Mouse (Mus musculus) midbrain, embryonic 15.5 days (tissue): ENCODE data around the gene Miga1. TPM values are rescaled to one million over a fixed set of nuclear protein-coding genes. Genes with fewer than 3 reads are reported as not detected.

Source experiments
- ATAC-seq: fragments of 200-750 bp; cut with Nextera tagmentation; replicated peaks from 2 replicates; pipeline ENCODE4 v1.8.0; 2017; ENCODE audit warnings: moderate TSS enrichment
- H3K27ac ChIP-seq: fragments of 300-500 bp; sonication (generic); 2 replicates; pipeline ENCODE4 v1.5.1; 2015; ENCODE audit warnings: mild to moderate bottlenecking, inconsistent platforms
- H3K27me3 ChIP-seq: fragments of 300-500 bp; sonication (generic); replicated peaks from 2 replicates; pipeline ENCODE4 v1.6.1; 2015; ENCODE audit warnings: inconsistent platforms
- H3K36me3 ChIP-seq: fragments of 300-500 bp; sonication (generic); replicated peaks from 2 replicates; pipeline ENCODE4 v1.6.1; 2015; ENCODE audit warnings: inconsistent platforms
- H3K4me1 ChIP-seq: fragments of 300-500 bp; sonication (generic); 2 replicates; pipeline ENCODE4 v1.6.1; 2015; ENCODE audit warnings: inconsistent platforms
- H3K4me2 ChIP-seq: fragments of 300-500 bp; sonication (generic); 2 replicates; pipeline ENCODE4 v1.6.1; 2015; ENCODE audit warnings: inconsistent platforms, mild to moderate bottlenecking, moderate library complexity
- H3K4me3 ChIP-seq: fragments of 300-500 bp; sonication (generic); 2 replicates; pipeline ENCODE4 v1.5.1; 2015; ENCODE audit warnings: mild to moderate bottlenecking, inconsistent platforms
- H3K9ac ChIP-seq: fragments of 300-500 bp; sonication (generic); 2 replicates; pipeline ENCODE4 v1.6.1; 2015; ENCODE audit warnings: mild to moderate bottlenecking, inconsistent platforms
- H3K9me3 ChIP-seq: fragments of 300-500 bp; sonication (generic); 2 replicates; pipeline ENCODE4 v1.6.1; 2016; ENCODE audit warnings: inconsistent platforms
- WGBS: fragments of 180-500 bp; shearing (Covaris S2); methylation state at CpG from one replicate; pipeline ENCODE4 v1.1.7; 2015; ENCODE audit warnings: mixed read lengths; 5-methylcytosine and 5-hydroxymethylcytosine counted together
- polyA plus RNA-seq: library from polyadenylated mRNA; unstranded; fragments of >200 nt; fragmentation: Nextera tagmentation; extraction: Ambion mirVana; gene quantifications from 2 replicates; pipeline ENCODE4 v1.2.1, GENCODE M21; 2015

Gene Miga1
- polyA plus RNA-seq, 1 experiment from 2014 or later = 19.1 TPM

- no peak for ATAC-seq
- H3K36me3 ChIP-seq = peaks cover 5% of the 10 kb centered on the region; the same call in 1 of the 2 replicates
Measured at GRCm38 (mm10) chr3:152294400-152294799, 45.8 kb downstream of the Miga1 start.

GRCm38 (mm10) chr3:152293530-152294181 is 46.6 kb downstream of the Miga1 start:
- Histone ChIP-seq H3K4me3 (no peak overlapping the region), H3K27ac (no peak overlapping the region), H3K4me1 (no peaks in the 10 kb centered on the region), H3K9ac (no peak overlapping the region), H3K9me3 (no peaks in the 10 kb centered on the region), H3K4me2 (no peak overlapping the region), H3K27me3 (no peaks in the 10 kb centered on the region), H3K36me3 (peaks cover 9% of the 10 kb centered on the region; the same call in 1 of the 2 replicates)
- ATAC-seq = no peak
- WGBS = 91% methylated on average over 13 of the region's 13 CpGs

More at GRCm38 (mm10) chr3:152294400-152294799, 45.8 kb downstream of the Miga1 start:
- no peak overlapping the region for H3K4me3 ChIP-seq
- H3K27me3 ChIP-seq = no peaks in the 10 kb centered on the region
- H3K4me1 ChIP-seq = no peaks in the 10 kb centered on the region
- no peak overlapping the region for H3K27ac ChIP-seq
- no peaks in the 10 kb centered on the region for H3K9me3 ChIP-seq
- 79% methylated on average over 3 of the region's 3 CpGs for WGBS
- H3K4me2 ChIP-seq = no peak overlapping the region
- H3K9ac ChIP-seq = no peak overlapping the region

GRCm38 (mm10) chr3:152291895-152292294 is 48.3 kb downstream of the Miga1 start:
- WGBS = 87% methylated on average over 6 of the region's 6 CpGs
- H3K4me2 ChIP-seq = no peak overlapping the region
- H3K9me3 ChIP-seq = no peaks in the 10 kb centered on the region
- H3K27ac ChIP-seq = no peak overlapping the region
- no peaks in the 10 kb centered on the region for H3K4me1 ChIP-seq
- no peak overlapping the region for H3K4me3 ChIP-seq
- no peak overlapping the region for H3K9ac ChIP-seq
- peaks cover 12% of the 10 kb centered on the region; the same call in 1 of the 2 replicates for H3K36me3 ChIP-seq
- ATAC-seq = no peak
- H3K27me3 ChIP-seq = no peaks in the 10 kb centered on the region

GRCm38 (mm10) chr3:152290175-152290798 is 49.9 kb downstream of the Miga1 start:
- no peak overlapping the region for H3K4me3 ChIP-seq
- H3K9me3 ChIP-seq = no peaks in the 10 kb centered on the region
- ATAC-seq = no peak
- 91% methylated on average over 17 of the region's 17 CpGs for WGBS
- H3K4me1 ChIP-seq = no peaks in the 10 kb centered on the region
- H3K36me3 ChIP-seq = peaks cover 24% of the 10 kb centered on the region; the same call in 1 of the 2 replicates
- H3K4me2 ChIP-seq = no peak overlapping the region
- no peak overlapping the region for H3K27ac ChIP-seq
- no peak overlapping the region for H3K9ac ChIP-seq
- H3K27me3 ChIP-seq = no peaks in the 10 kb centered on the region

GRCm38 (mm10) chr3:152288740-152289139 is 51.5 kb downstream of the Miga1 start:
- H3K9ac ChIP-seq = no peak overlapping the region
- H3K27me3 ChIP-seq = no peaks in the 10 kb centered on the region
- H3K4me2 ChIP-seq = no peak overlapping the region
- no peak overlapping the region for H3K27ac ChIP-seq
- H3K9me3 ChIP-seq = no peaks in the 10 kb centered on the region
- ATAC-seq = no peak
- WGBS = 82% methylated on average over 4 of the region's 4 CpGs
- no peak overlapping the region for H3K4me3 ChIP-seq
- no peaks in the 10 kb centered on the region for H3K4me1 ChIP-seq
- H3K36me3 ChIP-seq = peaks cover 32% of the 10 kb centered on the region; the same call in 1 of the 2 replicates

GRCm38 (mm10) chr3:152288276-152288675 is 51.9 kb downstream of the Miga1 start:
- H3K4me2 ChIP-seq = no peak overlapping the region
- H3K4me3 ChIP-seq = no peak overlapping the region
- 90% methylated on average over 5 of the region's 5 CpGs for WGBS
- no peak overlapping the region for H3K27ac ChIP-seq
- H3K36me3 ChIP-seq = peaks cover 37% of the 10 kb centered on the region; the same call in 1 of the 2 replicates
- ATAC-seq = no peak
- no peaks in the 10 kb centered on the region for H3K27me3 ChIP-seq
- H3K4me1 ChIP-seq = no peaks in the 10 kb centered on the region
- H3K9ac ChIP-seq = no peak overlapping the region
- no peaks in the 10 kb centered on the region for H3K9me3 ChIP-seq

- 83% methylated on average over 9 of the region's 9 CpGs for WGBS
- H3K4me2 ChIP-seq = no peak overlapping the region
- no peaks in the 10 kb centered on the region for H3K4me1 ChIP-seq
- no peak overlapping the region for H3K4me3 ChIP-seq
- no peak for ATAC-seq
- no peaks in the 10 kb centered on the region for H3K9me3 ChIP-seq
- no peak overlapping the region for H3K9ac ChIP-seq
- H3K27ac ChIP-seq = no peak overlapping the region
- H3K36me3 ChIP-seq = peaks cover 41% of the 10 kb centered on the region; the same call in 1 of the 2 replicates
- no peaks in the 10 kb centered on the region for H3K27me3 ChIP-seq
Measured at GRCm38 (mm10) chr3:152287810-152288209, 52.4 kb downstream of the Miga1 start.

- Histone ChIP-seq H3K36me3 (peaks cover 47% of the 10 kb centered on the region; the same call in 1 of the 2 replicates), H3K4me3 (no peak overlapping the region), H3K27me3 (no peaks in the 10 kb centered on the region), H3K9ac (no peak overlapping the region), H3K27ac (no peak overlapping the region), H3K4me2 (no peak overlapping the region), H3K9me3 (no peaks in the 10 kb centered on the region), H3K4me1 (no peaks in the 10 kb centered on the region)
- 95% methylated on average over 5 of the region's 5 CpGs for WGBS
- ATAC-seq = no peak
Measured at GRCm38 (mm10) chr3:152284759-152285158, 55.4 kb downstream of the Miga1 start.

GRCm38 (mm10) chr3:152284306-152284705 is 55.9 kb downstream of the Miga1 start:
- 100% methylated on average over 1 of the region's 1 CpGs for WGBS
- Histone ChIP-seq H3K9ac (no peak overlapping the region), H3K27me3 (no peaks in the 10 kb centered on the region), H3K4me3 (no peak overlapping the region), H3K9me3 (no peaks in the 10 kb centered on the region), H3K27ac (no peak overlapping the region), H3K4me2 (no peak overlapping the region), H3K36me3 (peaks cover 47% of the 10 kb centered on the region; the same call in 1 of the 2 replicates), H3K4me1 (no peaks in the 10 kb centered on the region)
- ATAC-seq = no peak

GRCm38 (mm10) chr3:152282126-152282525 is 58.1 kb downstream of the Miga1 start:
- Histone ChIP-seq H3K4me2 (no peak overlapping the region), H3K27me3 (no peaks in the 10 kb centered on the region), H3K27ac (no peak overlapping the region), H3K9ac (no peak overlapping the region), H3K4me1 (no peaks in the 10 kb centered on the region), H3K36me3 (peaks cover 41% of the 10 kb centered on the region; the same call in 1 of the 2 replicates), H3K4me3 (no peak overlapping the region), H3K9me3 (no peaks in the 10 kb centered on the region)
- ATAC-seq = no peak
- WGBS = 50% methylated on average over 3 of the region's 3 CpGs

- H3K27ac ChIP-seq = no peak overlapping the region
- WGBS = 80% methylated on average over 2 of the region's 2 CpGs
- H3K4me2 ChIP-seq = no peak overlapping the region
- H3K36me3 ChIP-seq = peaks cover 21% of the 10 kb centered on the region; the same call in 1 of the 2 replicates
- ATAC-seq = no peak
- no peaks in the 10 kb centered on the region for H3K9me3 ChIP-seq
- no peaks in the 10 kb centered on the region for H3K4me1 ChIP-seq
- H3K27me3 ChIP-seq = no peaks in the 10 kb centered on the region
- no peak overlapping the region for H3K4me3 ChIP-seq
- no peak overlapping the region for H3K9ac ChIP-seq
Measured at GRCm38 (mm10) chr3:152278431-152278830, 61.8 kb downstream of the Miga1 start.

- no peak overlapping the region for H3K9ac ChIP-seq
- H3K4me1 ChIP-seq = no peaks in the 10 kb centered on the region
- no peaks in the 10 kb centered on the region for H3K27me3 ChIP-seq
- H3K4me2 ChIP-seq = no peak overlapping the region
- no peak overlapping the region for H3K4me3 ChIP-seq
- H3K36me3 ChIP-seq = peaks cover 18% of the 10 kb centered on the region; the same call in 1 of the 2 replicates
- H3K9me3 ChIP-seq = no peaks in the 10 kb centered on the region
- WGBS = 98% methylated on average over 2 of the region's 2 CpGs
- no peak overlapping the region for H3K27ac ChIP-seq
- ATAC-seq = no peak
Measured at GRCm38 (mm10) chr3:152277912-152278311, 62.3 kb downstream of the Miga1 start.
